Mouse (Mus musculus) forebrain, embryonic 10.5 days (tissue): Measurements from ENCODE around the gene Sema6c. TPM values are rescaled to one million over a fixed set of nuclear protein-coding genes. Genes with fewer than 3 reads are reported as not detected.
A peak's percentile ranks its signal among the peaks of the same experiment; 100 is the strongest.
"Not testable (repeated sequence)": the region's sequence is repeated elsewhere in the genome, so short reads cannot be mapped to it uniquely, and the experiment has no call there.

Experiments used
- DNase-seq: peaks from one replicate; pipeline ENCODE4 v3.0.0-alpha.2; 2017; ENCODE audit warnings: low spot score; ENCODE audit errors: extremely low spot score
- H3K27ac ChIP-seq: fragments of 300-500 bp; sonication (generic); 2 replicates; pipeline ENCODE4 v1.5.1; 2016; ENCODE audit warnings: mild to moderate bottlenecking
- H3K27me3 ChIP-seq: fragments of 300-500 bp; sonication (generic); 2 replicates; pipeline ENCODE4 v1.6.1; 2016; ENCODE audit warnings: mild to moderate bottlenecking; ENCODE audit not compliant: poor library complexity, severe bottlenecking
- H3K36me3 ChIP-seq: fragments of 300-500 bp; sonication (generic); replicated peaks from 2 replicates; pipeline ENCODE4 v1.6.1; 2016; ENCODE audit warnings: mild to moderate bottlenecking, moderate library complexity
- H3K4me1 ChIP-seq: fragments of 300-500 bp; sonication (generic); 2 replicates; pipeline ENCODE4 v1.6.1; 2016
- H3K4me3 ChIP-seq: fragments of 300-500 bp; sonication (generic); 2 replicates; pipeline ENCODE4 v1.5.1; 2016; ENCODE audit warnings: mild to moderate bottlenecking, moderate library complexity
- H3K9me3 ChIP-seq: fragments of 300-500 bp; sonication (generic); 2 replicates; pipeline ENCODE4 v1.6.1; 2016; ENCODE audit warnings: mild to moderate bottlenecking, moderate library complexity
- WGBS: fragments of 180-500 bp; shearing (Covaris S2); methylation state at CpG from one replicate; pipeline ENCODE4 v1.1.7; 2016; 5-methylcytosine and 5-hydroxymethylcytosine counted together
- microRNA-seq: library from miRNA; unstranded; fragments of <30 nt; microRNA quantifications from one replicate; pipeline ENCODE4, GENCODE M21; 2017
- polyA plus RNA-seq: library from polyadenylated mRNA; unstranded; fragments of >200 nt; fragmentation: Nextera tagmentation; extraction: Ambion mirVana; gene quantifications from 2 replicates; pipeline ENCODE4 v1.2.1, GENCODE M21; 2016

The Sema6c gene
- polyA plus RNA-seq, 1 experiment from 2014 or later: 3.9 TPM

GRCm38 (mm10) chr3:95208286-95208685 is 48.0 kb downstream of the Sema6c start:
- no peak overlapping the region for H3K27ac ChIP-seq
- H3K4me3 ChIP-seq: no peak overlapping the region
- no peaks in the 10 kb centered on the region for H3K27me3 ChIP-seq
- H3K4me1 ChIP-seq: no peaks in the 10 kb centered on the region
- no peaks in the 10 kb centered on the region for H3K9me3 ChIP-seq
- WGBS: 84% methylated on average over 4 of the region's 4 CpGs
- DNase-seq: no peak
- peaks cover 91% of the 10 kb centered on the region for H3K36me3 ChIP-seq

DNA sequence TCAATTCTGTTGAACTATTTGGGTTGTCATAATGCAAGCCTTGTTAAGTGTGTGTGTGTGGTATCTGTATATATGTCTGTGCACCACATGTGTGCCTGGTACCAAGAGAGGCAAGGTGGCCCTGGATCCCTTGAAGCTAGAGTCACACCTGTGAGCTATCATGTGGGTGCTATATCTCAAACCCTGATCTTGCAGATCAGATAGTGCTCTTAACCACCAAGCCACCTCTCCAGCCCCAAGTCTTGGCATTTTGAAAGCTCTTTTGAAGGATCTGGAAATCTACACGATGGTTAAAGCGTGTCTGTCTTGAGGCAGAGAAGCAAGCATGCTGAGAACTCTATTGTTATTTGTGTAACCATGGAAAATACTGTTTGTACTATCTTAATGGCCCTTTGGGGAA is 50.3 kb downstream of the Sema6c start:
- Histone ChIP-seq H3K9me3 (no peaks in the 10 kb centered on the region), H3K36me3 (peaks cover 89% of the 10 kb centered on the region), H3K27ac (no peak overlapping the region), H3K27me3 (no peaks in the 10 kb centered on the region), H3K4me3 (no peak overlapping the region), H3K4me1 (no peaks in the 10 kb centered on the region)
- 85% methylated on average over 2 of the region's 2 CpGs for WGBS
- no peak for DNase-seq

- not testable (repeated sequence) for H3K4me3 ChIP-seq, DNase-seq, H3K9me3 ChIP-seq, H3K27ac ChIP-seq, H3K27me3 ChIP-seq
- peaks cover 15% of the 10 kb centered on the region for H3K4me1 ChIP-seq
- 89% methylated on average over 9 of the region's 10 CpGs for WGBS
- peaks cover 72% of the 10 kb centered on the region for H3K36me3 ChIP-seq
These were observed 52.8 kb downstream of the Sema6c start for GRCm38 (mm10) chr3:95212889-95213608.

- peaks cover 21% of the 10 kb centered on the region for H3K4me1 ChIP-seq
- DNase-seq: no peak
- H3K27me3 ChIP-seq: no peaks in the 10 kb centered on the region
- no peak overlapping the region for H3K27ac ChIP-seq
- WGBS: 93% methylated on average over 1 of the region's 1 CpGs
- peaks cover 72% of the 10 kb centered on the region for H3K36me3 ChIP-seq
- H3K4me3 ChIP-seq: no peak overlapping the region
- H3K9me3 ChIP-seq: no peaks in the 10 kb centered on the region
These were observed 53.3 kb downstream of the Sema6c start for GRCm38 (mm10) chr3:95213609-95213975.

DNA sequence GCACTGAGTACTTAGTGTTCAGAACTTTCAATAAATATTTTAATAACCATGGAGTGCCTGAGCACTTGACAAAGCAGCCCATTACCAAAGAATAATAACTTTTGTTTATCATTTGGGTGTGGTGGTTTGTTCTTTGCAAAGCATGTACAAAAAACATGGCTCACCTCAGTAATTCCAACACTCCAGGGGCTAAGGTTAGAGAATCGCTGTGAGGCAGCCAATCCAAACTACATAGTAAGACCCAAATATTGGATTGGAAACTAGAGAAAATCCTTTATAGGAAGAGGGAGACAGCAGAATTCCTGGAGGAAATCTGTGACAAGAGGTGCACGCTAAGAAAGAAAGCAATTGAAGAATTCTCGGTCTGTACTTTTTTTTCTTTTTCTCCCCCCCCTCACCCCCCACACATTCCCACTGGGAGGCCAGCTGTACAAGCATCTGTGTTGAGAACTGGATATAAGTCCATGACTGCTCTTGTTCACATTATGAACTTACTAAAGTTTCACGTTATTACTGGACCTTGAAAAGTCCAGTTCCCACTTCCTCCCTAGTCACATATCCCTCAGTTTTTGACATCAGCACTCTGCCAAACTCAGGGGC is 56.5 kb downstream of the Sema6c start:
- H3K9me3 ChIP-seq: no peaks in the 10 kb centered on the region
- H3K36me3 ChIP-seq: peaks cover 78% of the 10 kb centered on the region
- WGBS: 34% methylated on average over 4 of the region's 4 CpGs
- H3K4me3 ChIP-seq: peak overlapping the region; percentile 79
- H3K4me1 ChIP-seq: peaks cover 21% of the 10 kb centered on the region
- DNase-seq: no peak
- peak overlapping the region; percentile 100 for H3K27ac ChIP-seq
- no peaks in the 10 kb centered on the region for H3K27me3 ChIP-seq

DNA sequence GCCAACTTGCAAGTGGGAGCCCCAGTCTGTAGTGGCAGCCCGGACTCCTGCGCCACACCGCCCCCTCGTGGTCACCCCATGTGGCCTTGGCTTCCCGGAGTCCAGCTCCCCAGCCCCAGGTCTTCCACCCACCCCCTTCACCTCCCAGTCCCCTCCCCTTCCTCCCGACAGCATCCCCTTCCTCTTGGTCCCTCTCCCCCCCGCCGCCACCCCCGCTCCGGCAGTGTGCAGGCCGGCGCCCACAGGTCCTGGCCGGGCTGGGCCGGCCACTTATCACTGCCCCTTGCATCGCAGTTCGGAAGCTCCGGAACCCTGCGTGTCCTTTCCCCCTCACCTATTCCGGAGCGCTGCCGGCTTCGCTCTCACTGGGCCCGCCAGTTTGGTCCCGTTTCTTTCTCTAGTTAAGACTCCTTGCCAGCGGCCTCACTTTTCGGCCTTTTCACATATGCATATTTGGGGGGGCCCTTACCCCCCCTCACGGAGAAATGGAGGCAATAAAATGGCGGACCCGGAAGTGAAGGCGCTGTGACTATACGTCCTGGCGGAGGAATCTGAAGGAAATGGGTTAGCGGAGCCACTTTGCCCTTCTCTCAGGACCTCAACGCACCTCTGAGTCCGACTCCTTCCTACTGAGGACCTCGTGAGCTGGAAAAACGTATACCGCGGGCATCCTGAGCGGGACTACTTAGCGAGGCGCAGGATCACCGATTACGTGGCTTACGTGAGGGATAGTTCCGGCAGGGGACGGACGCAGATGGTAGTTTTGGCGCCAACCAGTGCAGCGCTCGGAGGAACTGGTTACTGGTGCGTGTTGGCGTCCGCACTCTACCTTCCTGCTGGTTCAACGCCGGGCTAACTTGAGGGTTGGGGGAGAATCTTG is 57.2 kb downstream of the Sema6c start, which contains the start of gene Gabpb2:
Gabpb2 (minus strand) TSS at position 662 of the 880 bp plus-strand sequence.
- peak; percentile 94 for DNase-seq
- Histone ChIP-seq H3K27me3 (no peaks in the 10 kb centered on the region), H3K4me3 (peak within 1 kb of the TSS; percentile 79), H3K27ac (peak within 1 kb of the TSS; percentile 100), H3K36me3 (peaks cover 78% of the 10 kb centered on the region), H3K4me1 (peaks cover 21% of the 10 kb centered on the region), H3K9me3 (no peaks in the 10 kb centered on the region)
- under 1% methylated on average over 56 of the region's 56 CpGs for WGBS

DNA sequence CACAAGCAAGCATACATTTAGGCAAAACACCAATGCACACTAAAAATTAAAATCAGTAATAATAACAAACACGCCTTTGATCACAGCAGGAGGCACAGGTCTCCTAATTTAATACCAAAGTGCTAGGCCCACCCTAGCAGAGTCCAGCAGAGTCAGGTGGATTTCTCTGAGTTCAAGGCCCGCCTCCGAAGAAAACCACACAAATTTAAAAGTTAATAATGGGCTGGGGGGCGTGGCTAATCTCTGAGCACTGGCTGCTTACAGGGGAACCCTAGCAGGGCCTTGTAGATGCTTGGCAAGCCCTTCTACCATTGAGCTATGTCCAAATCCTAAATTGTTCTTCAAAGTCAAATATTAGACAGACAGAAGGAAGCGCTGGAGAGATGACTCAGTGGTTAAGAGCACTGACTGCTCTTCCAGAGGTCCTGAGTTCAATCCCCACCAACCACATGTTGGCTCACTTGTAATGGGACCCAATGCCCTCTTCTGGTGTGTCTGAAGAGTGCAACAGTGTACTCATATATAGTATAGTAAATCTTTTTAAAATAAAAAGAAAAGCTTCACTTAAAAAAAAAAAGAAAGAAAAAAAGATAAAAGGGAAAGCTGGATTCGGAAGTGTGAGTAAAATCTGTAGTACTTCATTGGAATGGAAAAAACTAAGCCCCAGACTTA is 58.3 kb downstream of the Sema6c start:
- no peaks in the 10 kb centered on the region for H3K9me3 ChIP-seq
- H3K27me3 ChIP-seq: no peaks in the 10 kb centered on the region
- H3K27ac ChIP-seq: peak overlapping the region; percentile 100
- H3K4me3 ChIP-seq: peak overlapping the region; percentile 79
- no peak for DNase-seq
- peaks cover 21% of the 10 kb centered on the region for H3K4me1 ChIP-seq
- WGBS: 76% methylated on average over 6 of the region's 6 CpGs
- H3K36me3 ChIP-seq: peaks cover 81% of the 10 kb centered on the region

DNA sequence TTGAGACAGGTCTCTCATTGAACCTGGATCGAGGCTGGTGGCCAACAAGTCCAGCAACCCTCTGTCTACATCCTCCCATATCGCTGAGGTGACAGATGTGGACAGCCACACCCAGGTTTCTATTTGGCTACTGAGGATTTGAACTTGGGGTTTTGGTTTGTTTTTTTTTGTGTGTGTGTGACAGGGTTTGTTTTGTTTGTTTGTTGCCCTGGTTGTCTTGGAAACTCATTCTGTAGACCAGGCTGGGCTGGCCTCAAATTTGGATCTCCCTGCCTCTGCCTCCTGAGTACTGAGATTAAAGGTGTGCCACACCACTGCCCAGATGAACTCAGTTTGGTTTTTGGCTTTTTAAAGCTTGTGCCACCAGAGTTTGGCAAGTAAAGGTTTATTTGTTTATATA is 62.8 kb downstream of the Sema6c start:
- WGBS: 93% methylated on average over 2 of the region's 2 CpGs
- Histone ChIP-seq H3K27me3 (no peaks in the 10 kb centered on the region), H3K4me3 (no peak overlapping the region), H3K36me3 (peaks cover 82% of the 10 kb centered on the region), H3K27ac (no peak overlapping the region), H3K4me1 (peaks cover 41% of the 10 kb centered on the region), H3K9me3 (no peaks in the 10 kb centered on the region)
- no peak for DNase-seq

Small RNA genes within 50 kb of the gene (microRNA-seq; reads per million reads assigned to microRNA genes)
- not detected for gene Mir8099-1

Other genes starting within 250 kb of the Sema6c start
- gene Selenbp1, start 227.4 kb upstream of the Sema6c start, polyA plus RNA-seq: 2.5 and 2.7 TPM in 2 replicates
- gene Rfx5, start 206.4 kb upstream of the Sema6c start, polyA plus RNA-seq: 5.2 and 5.4 TPM in 2 replicates
- 20.1 and 21.7 TPM in 2 replicates for gene Pi4kb, start 185.7 kb upstream of the Sema6c start, polyA plus RNA-seq
- 42.1 and 44.3 TPM in 2 replicates for gene Zfp687, start 145.0 kb upstream of the Sema6c start, polyA plus RNA-seq
- gene Psmd4, start 117.8 kb upstream of the Sema6c start, polyA plus RNA-seq: 346 and 351 TPM in 2 replicates
- gene Pip5k1a, start 53.5 kb upstream of the Sema6c start, polyA plus RNA-seq: 19.0 and 19.5 TPM in 2 replicates
- gene Vps72, start 49.4 kb upstream of the Sema6c start, polyA plus RNA-seq: 275 and 276 TPM in 2 replicates
- 0.77 and 1.00 TPM in 2 replicates for gene Tmod4, start 36.0 kb upstream of the Sema6c start, polyA plus RNA-seq
- 75.8 and 80.7 TPM in 2 replicates for gene Scnm1, start 26.4 kb upstream of the Sema6c start, polyA plus RNA-seq
- gene Lysmd1, start 26.4 kb upstream of the Sema6c start, polyA plus RNA-seq: 12.6 and 13.3 TPM in 2 replicates
- 1.4 and 1.5 TPM in 2 replicates for gene Tnfaip8l2, start 18.1 kb upstream of the Sema6c start, polyA plus RNA-seq
- 13.5 and 13.7 TPM in 2 replicates for gene Gabpb2, start 57.5 kb downstream of the Sema6c start, polyA plus RNA-seq
- gene Cdc42se1, start 68.3 kb downstream of the Sema6c start, polyA plus RNA-seq: 95.5 and 104 TPM in 2 replicates
- gene Mllt11, start 71.7 kb downstream of the Sema6c start, polyA plus RNA-seq: 19.6 and 22.4 TPM in 2 replicates
- 0.23 and 0.30 TPM in 2 replicates for gene Gm128, start 81.1 kb downstream of the Sema6c start, polyA plus RNA-seq
- 0.38 and 0.42 TPM in 2 replicates for gene Bnipl, start 90.7 kb downstream of the Sema6c start, polyA plus RNA-seq
- gene Mindy1, start 120.9 kb downstream of the Sema6c start, polyA plus RNA-seq: 27.2 and 27.9 TPM in 2 replicates
- gene Prune1, start 121.6 kb downstream of the Sema6c start, polyA plus RNA-seq: 26.2 and 26.9 TPM in 2 replicates
- 1.8 and 1.9 TPM in 2 replicates for gene Anxa9, start 146.7 kb downstream of the Sema6c start, polyA plus RNA-seq
- gene Cers2, start 154.3 kb downstream of the Sema6c start, polyA plus RNA-seq: 119 and 130 TPM in 2 replicates
- 59.1 and 64.2 TPM in 2 replicates for gene Setdb1, start 196.7 kb downstream of the Sema6c start, polyA plus RNA-seq
- not detected in 2 replicates for gene 4930558C23Rik, start 242.4 kb downstream of the Sema6c start, polyA plus RNA-seq